Mouse (Mus musculus): ENCODE measurements around the gene Tesc.

DNA sequence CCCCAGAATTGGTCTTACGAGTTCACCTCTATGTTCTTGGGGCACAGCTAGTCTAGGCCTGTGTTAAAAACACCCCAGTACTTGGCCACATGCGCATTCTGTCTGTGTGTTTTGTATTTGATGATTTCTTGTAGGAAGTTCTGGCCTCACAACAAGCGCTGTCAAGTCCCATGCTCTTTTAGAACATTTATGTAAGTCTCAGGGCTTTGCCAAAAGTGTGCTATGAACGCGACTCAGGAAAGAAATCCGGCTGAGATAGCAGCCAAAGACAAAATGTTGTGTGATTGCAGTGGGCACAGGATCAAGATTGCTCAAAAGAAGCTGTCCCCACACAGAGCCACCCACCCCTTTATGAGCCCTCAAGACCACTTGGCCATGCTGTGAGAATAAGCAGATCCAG is 34.0 kb upstream of the Tesc start:
- TF ChIP-seq POLR2A (IDR thresholded peaks at IDR 0.05; ENCODE audit: low read depth, low read length): no peak
- TF ChIP-seq CTCF (IDR thresholded peaks at IDR 0.05; ENCODE audit: extremely low read depth, insufficient read length, insufficient replicate concordance, low read depth, low read length): no peak

All from small intestine, adult 2 months (tissue).